Mouse (Mus musculus): Measurements from ENCODE around the gene Trim15.

DNA sequence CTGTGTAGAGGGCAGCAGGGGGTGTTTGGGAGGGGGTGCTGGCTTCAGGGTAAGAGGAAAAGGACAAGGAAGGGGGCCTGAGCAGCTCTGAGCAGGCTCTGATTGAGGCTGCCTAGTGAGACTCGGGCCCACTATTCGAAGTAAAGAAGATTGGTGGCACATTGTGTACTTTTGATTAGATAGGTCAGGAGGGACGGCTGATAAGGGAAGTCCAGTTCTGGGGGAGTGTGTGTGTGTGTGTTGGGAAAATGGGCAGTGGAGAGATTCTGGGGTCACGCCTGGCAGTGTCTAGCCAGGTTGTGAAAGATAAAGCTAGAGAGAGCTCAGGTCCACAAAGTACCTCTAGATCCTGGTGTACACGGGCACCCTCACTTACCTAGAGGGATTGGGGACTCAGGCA, 15.4 kb downstream of the Trim15 start:
- TF ChIP-seq POLR2A (IDR thresholded peaks at IDR 0.05; ENCODE audit: borderline replicate concordance, extremely low read depth, low read depth, low read length) = no peak
- no peak for TF ChIP-seq CTCF (IDR thresholded peaks at IDR 0.05; ENCODE audit: insufficient read depth, low read length)

Measured in lung, adult 2 months (tissue).